Mouse (Mus musculus) cortical plate, adult 2 months (tissue): ENCODE measurements around the gene Fam114a2.

Experiments used
- CTCF ChIP-seq: fragments of 200-500 bp; IDR thresholded peaks from 2 replicates; pipeline ENCODE4 v1.5.1; 2011; ENCODE audit warnings: mild to moderate bottlenecking, control low read depth, low read length; ENCODE audit not compliant: insufficient read depth; ENCODE audit errors: extremely low read depth
- POLR2A ChIP-seq: fragments of 200-500 bp; IDR thresholded peaks from 2 replicates; pipeline ENCODE4 v1.6.1; 2011; ENCODE audit warnings: mild to moderate bottlenecking, low read length, control low read depth; ENCODE audit not compliant: insufficient read depth; ENCODE audit errors: extremely low read depth

DNA sequence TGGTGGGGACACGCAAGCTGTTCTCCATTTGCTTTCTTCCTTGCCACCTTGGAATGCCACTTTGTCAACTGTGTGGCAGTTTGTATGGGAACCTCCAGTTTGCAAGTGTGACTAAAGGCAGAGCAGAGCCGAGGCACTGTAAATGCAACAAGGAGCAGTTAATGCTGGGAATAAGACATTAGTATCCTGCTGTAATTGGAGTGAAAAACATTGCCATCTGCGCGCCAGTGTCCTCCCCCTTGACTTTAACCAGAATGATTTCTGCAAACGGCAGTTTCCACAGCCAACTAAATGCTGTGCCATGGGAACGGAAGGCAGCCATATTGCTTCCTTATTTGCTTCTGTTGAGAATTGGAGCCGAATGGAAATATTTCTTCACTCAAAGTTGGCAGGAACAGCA is 3.6 kb upstream of the Fam114a2 start:
- TF ChIP-seq CTCF: no peak
- no peak for TF ChIP-seq POLR2A
